Mouse (Mus musculus) liver, embryonic 13.5 days (tissue): ENCODE measurements around the gene Fmnl1. TPM values are rescaled to one million over a fixed set of nuclear protein-coding genes. Genes with fewer than 3 reads are reported as not detected.
A peak's percentile ranks its signal among the peaks of the same experiment; 100 is the strongest.

ENCODE experiments used
- ATAC-seq: fragments of 200-750 bp; cut with Nextera tagmentation; 2 replicates; pipeline ENCODE4 v1.8.0; 2017; ENCODE audit warnings: low read depth, mild to moderate bottlenecking, moderate number of reproducible peaks, moderate library complexity
- DNase-seq: peaks from one replicate; pipeline ENCODE4 v3.0.0; 2022
- H3K27ac ChIP-seq: fragments of 300-500 bp; sonication (generic); 2 replicates; pipeline ENCODE4 v1.5.1; 2015; ENCODE audit warnings: moderate library complexity, mild to moderate bottlenecking, inconsistent platforms
- H3K27me3 ChIP-seq: fragments of 300-500 bp; sonication (generic); 2 replicates; pipeline ENCODE4 v1.6.1; 2015; ENCODE audit warnings: mild to moderate bottlenecking, inconsistent platforms
- H3K36me3 ChIP-seq: fragments of 300-500 bp; sonication (generic); 2 replicates; pipeline ENCODE4 v1.6.1; 2015; ENCODE audit warnings: mild to moderate bottlenecking, inconsistent platforms
- H3K4me1 ChIP-seq: fragments of 300-500 bp; sonication (generic); replicated peaks from 2 replicates; pipeline ENCODE4 v1.6.1; 2015; ENCODE audit warnings: inconsistent platforms
- H3K4me2 ChIP-seq: fragments of 300-500 bp; sonication (generic); 2 replicates; pipeline ENCODE4 v1.6.1; 2015; ENCODE audit warnings: inconsistent platforms, mild to moderate bottlenecking, moderate library complexity
- H3K4me3 ChIP-seq: fragments of 300-500 bp; sonication (generic); replicated peaks from 2 replicates; pipeline ENCODE4 v1.5.1; 2015; ENCODE audit warnings: mild to moderate bottlenecking, inconsistent platforms
- H3K9ac ChIP-seq: fragments of 300-500 bp; sonication (generic); 2 replicates; pipeline ENCODE4 v1.6.1; 2015; ENCODE audit warnings: mild to moderate bottlenecking, inconsistent platforms
- H3K9me3 ChIP-seq: fragments of 300-500 bp; sonication (generic); replicated peaks from 2 replicates; pipeline ENCODE4 v1.6.1; 2016; ENCODE audit warnings: inconsistent platforms
- WGBS: fragments of 180-500 bp; shearing (Covaris S2); methylation state at CpG from one replicate; pipeline ENCODE4 v1.1.7; 2015; ENCODE audit not compliant: insufficient replicate concordance; 5-methylcytosine and 5-hydroxymethylcytosine counted together
- polyA plus RNA-seq: library from polyadenylated mRNA; unstranded; fragments of >200 nt; fragmentation: Nextera tagmentation; extraction: Ambion mirVana; gene quantifications from 2 replicates; pipeline ENCODE4 v1.2.1, GENCODE M21; 2015

The Fmnl1 gene
- polyA plus RNA-seq, 1 experiment from 2014 or later = 3.0 TPM

GRCm38 (mm10) chr11:103174891-103175391 lies 4.0 kb downstream of the Fmnl1 start:
- Histone ChIP-seq H3K4me2 (peak overlapping the region; percentile 24), H3K4me1 (peaks cover 70% of the 10 kb centered on the region), H3K4me3 (no peak overlapping the region), H3K9ac (peak overlapping the region; percentile 4; the same call in 1 of the 2 replicates), H3K27ac (peak overlapping the region; percentile 61), H3K27me3 (peaks cover 33% of the 10 kb centered on the region), H3K36me3 (no peaks in the 10 kb centered on the region), H3K9me3 (no peaks in the 10 kb centered on the region)
- peak; percentile 48 for DNase-seq
- 12% methylated on average over 8 of the region's 8 CpGs for WGBS
- peak; percentile 72 for ATAC-seq

DNA sequence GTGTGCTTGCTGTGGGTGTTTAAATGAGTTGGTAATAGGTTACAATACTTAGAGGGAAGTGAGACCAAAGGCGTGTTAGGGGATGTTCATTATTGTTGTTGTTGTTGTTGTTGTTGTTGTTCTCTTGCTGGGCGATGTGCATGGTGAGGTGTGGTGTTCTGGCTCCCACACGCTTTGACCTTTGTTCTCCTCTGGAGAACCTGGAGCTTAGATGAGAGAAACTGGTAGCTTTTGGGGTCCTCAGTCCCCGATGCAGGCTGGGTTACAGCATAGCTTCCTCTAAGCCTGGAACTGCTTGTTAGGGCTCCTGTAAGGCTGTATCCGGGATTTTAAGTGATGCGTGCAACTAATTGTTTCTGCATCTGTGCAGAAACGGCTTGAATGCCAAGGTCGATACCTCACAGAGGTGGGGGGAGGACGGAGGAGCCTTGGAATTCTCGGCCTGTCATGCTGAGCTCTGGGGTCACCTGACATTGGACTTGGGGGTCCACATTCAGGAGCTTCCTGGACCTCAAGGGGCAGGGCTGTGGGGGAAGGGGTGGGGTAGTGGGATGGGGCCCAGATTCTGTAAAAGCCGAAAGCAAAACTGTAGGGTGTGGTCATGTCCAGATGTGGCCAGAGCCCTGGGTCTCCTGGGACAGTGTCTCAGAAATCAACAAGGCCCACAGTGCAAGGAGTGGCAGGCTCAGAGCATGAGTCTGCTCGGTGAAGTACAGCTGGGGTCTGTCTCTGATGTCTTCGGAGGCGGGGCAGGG lies 5.0 kb downstream of the Fmnl1 start:
- H3K9me3 ChIP-seq = no peaks in the 10 kb centered on the region
- no peak for DNase-seq
- H3K4me2 ChIP-seq = no peak overlapping the region
- H3K27ac ChIP-seq = peak overlapping the region; percentile 1; the same call in 1 of the 2 replicates
- WGBS = 49% methylated on average over 14 of the region's 14 CpGs
- no peak overlapping the region for H3K4me3 ChIP-seq
- H3K9ac ChIP-seq = no peak overlapping the region
- H3K27me3 ChIP-seq = peaks cover 23% of the 10 kb centered on the region
- ATAC-seq = no peak
- peaks cover 63% of the 10 kb centered on the region for H3K4me1 ChIP-seq
- no peaks in the 10 kb centered on the region for H3K36me3 ChIP-seq

- Histone ChIP-seq H3K4me1 (peaks cover 57% of the 10 kb centered on the region), H3K9ac (no peak overlapping the region), H3K9me3 (no peaks in the 10 kb centered on the region), H3K27me3 (peaks cover 17% of the 10 kb centered on the region), H3K4me3 (no peak overlapping the region), H3K4me2 (no peak overlapping the region), H3K27ac (no peak overlapping the region; the same call in 1 of the 2 replicates), H3K36me3 (no peaks in the 10 kb centered on the region)
- ATAC-seq = no peak
- 60% methylated on average over 1 of the region's 1 CpGs for WGBS
- no peak for DNase-seq
Observed at GRCm38 (mm10) chr11:103176510-103176909, 5.6 kb downstream of the Fmnl1 start.

DNA sequence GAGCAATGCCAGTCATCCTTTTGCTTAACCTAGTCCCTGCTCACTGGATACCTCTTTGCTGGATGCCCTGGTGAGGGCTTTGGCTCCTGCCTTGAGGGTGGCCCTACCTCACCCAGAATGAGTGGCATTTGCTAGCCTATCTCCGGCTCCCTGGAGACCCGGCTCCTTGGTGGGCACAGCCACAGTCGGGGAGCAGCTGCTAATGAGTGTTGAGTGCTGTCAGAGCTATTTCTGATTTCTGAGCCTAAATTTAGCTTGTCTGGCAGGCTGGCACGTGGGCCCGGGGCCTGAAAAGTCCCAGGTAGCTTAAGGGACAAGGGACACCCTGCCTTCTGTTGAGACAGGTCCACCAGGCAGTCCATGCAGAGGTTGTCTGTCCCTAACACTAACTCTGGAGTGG lies 6.3 kb downstream of the Fmnl1 start:
- no peak overlapping the region; the same call in 1 of the 2 replicates for H3K27ac ChIP-seq
- no peak overlapping the region for H3K9ac ChIP-seq
- H3K36me3 ChIP-seq = no peaks in the 10 kb centered on the region
- DNase-seq (no peak), ATAC-seq (no peak)
- peaks cover 10% of the 10 kb centered on the region for H3K27me3 ChIP-seq
- WGBS = 55% methylated on average over 5 of the region's 5 CpGs
- H3K4me1 ChIP-seq = peaks cover 50% of the 10 kb centered on the region
- no peaks in the 10 kb centered on the region for H3K9me3 ChIP-seq
- H3K4me2 ChIP-seq = no peak overlapping the region
- no peak overlapping the region for H3K4me3 ChIP-seq

GRCm38 (mm10) chr11:103177815-103178485 lies 7.0 kb downstream of the Fmnl1 start:
- Histone ChIP-seq H3K9ac (no peak overlapping the region), H3K27ac (no peak overlapping the region), H3K9me3 (no peaks in the 10 kb centered on the region), H3K36me3 (no peaks in the 10 kb centered on the region), H3K4me3 (no peak overlapping the region), H3K4me2 (0 out of 2 replicates have a peak overlapping the region, but pooled peaks have one; percentile 1), H3K27me3 (peaks cover 4% of the 10 kb centered on the region; the same call in 1 of the 2 replicates), H3K4me1 (peaks cover 49% of the 10 kb centered on the region)
- ATAC-seq = no peak
- DNase-seq = no peak
- 38% methylated on average over 15 of the region's 15 CpGs for WGBS

DNA sequence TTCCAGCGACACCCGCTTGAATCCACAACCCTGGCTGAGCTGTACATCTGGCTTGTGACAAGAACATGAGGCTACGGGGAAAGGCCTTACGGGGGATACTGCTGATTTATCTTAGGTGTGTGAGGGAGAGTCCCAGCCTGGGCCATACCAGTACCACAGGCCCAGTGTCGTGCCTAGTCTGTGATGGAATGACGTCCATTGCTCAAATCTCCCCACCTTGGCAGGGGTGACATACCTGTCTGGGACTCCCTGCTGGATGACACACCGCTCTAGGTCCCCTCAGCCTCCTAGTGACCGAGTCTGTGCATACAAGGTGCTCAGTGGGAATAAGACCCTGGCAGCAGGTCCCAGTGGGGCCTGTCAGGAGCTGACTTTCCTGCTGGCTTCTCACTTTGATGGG lies 7.8 kb downstream of the Fmnl1 start:
- no peaks in the 10 kb centered on the region for H3K36me3 ChIP-seq
- H3K27me3 ChIP-seq = no peaks in the 10 kb centered on the region
- no peaks in the 10 kb centered on the region for H3K9me3 ChIP-seq
- no peak overlapping the region for H3K4me3 ChIP-seq
- no peak overlapping the region for H3K9ac ChIP-seq
- ATAC-seq = no peak
- 80% methylated on average over 8 of the region's 8 CpGs for WGBS
- H3K4me1 ChIP-seq = peaks cover 41% of the 10 kb centered on the region
- H3K27ac ChIP-seq = no peak overlapping the region
- no peak overlapping the region for H3K4me2 ChIP-seq
- DNase-seq = no peak

DNA sequence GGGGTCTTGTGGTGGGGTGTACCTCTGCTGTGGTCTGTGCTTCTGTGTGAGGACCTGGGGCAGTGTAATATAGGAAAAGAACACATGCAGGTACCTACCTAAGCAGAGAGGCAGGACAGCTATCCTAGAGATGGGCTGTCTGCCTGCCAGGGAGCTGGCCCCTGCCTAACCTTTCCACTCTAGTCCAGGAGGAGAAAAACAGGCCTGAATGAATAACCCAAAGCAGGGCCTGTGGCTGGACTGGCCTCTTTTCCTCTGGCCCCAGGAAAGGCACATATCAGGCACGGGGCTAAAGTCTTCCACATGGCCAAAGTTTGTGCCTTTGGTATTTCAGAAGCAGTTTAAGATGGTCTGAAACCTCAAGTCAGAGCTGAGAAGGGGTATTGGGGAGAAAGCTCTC lies 9.5 kb downstream of the Fmnl1 start:
- H3K27ac ChIP-seq = no peak overlapping the region
- no peak overlapping the region for H3K9ac ChIP-seq
- DNase-seq = no peak
- H3K4me2 ChIP-seq = no peak overlapping the region
- H3K27me3 ChIP-seq = no peaks in the 10 kb centered on the region
- H3K4me1 ChIP-seq = peaks cover 25% of the 10 kb centered on the region
- H3K9me3 ChIP-seq = no peaks in the 10 kb centered on the region
- no peaks in the 10 kb centered on the region for H3K36me3 ChIP-seq
- ATAC-seq = no peak
- no peak overlapping the region for H3K4me3 ChIP-seq
- 58% methylated on average over 1 of the region's 1 CpGs for WGBS

DNA sequence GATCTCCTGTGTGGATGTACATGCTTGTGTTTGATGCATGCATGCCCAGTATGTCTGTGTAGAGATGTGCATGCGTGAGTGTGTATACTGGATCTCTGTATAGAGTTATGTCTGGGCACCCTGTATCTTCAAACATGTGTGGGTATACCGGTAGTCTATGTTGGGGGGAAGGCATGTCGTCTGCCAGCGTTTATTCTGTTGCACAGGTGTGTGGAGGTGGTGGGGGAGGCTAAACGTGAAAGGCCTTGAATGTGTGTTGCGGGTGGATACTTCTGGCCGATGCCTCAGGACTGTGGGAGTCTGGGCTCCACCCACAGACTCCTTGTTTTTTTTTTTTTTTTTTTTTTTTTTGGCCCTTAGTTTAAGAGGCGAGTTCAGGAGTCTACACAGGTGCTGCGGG lies 10.4 kb downstream of the Fmnl1 start:
- 71% methylated on average over 9 of the region's 9 CpGs for WGBS
- DNase-seq = no peak
- no peak overlapping the region for H3K27ac ChIP-seq
- no peak overlapping the region for H3K4me3 ChIP-seq
- no peaks in the 10 kb centered on the region for H3K36me3 ChIP-seq
- no peaks in the 10 kb centered on the region for H3K9me3 ChIP-seq
- H3K27me3 ChIP-seq = no peaks in the 10 kb centered on the region
- H3K4me1 ChIP-seq = peaks cover 18% of the 10 kb centered on the region
- no peak for ATAC-seq
- no peak overlapping the region for H3K4me2 ChIP-seq
- no peak overlapping the region for H3K9ac ChIP-seq

- Histone ChIP-seq H3K9ac (no peak overlapping the region), H3K4me3 (no peak overlapping the region), H3K27ac (no peak overlapping the region), H3K4me1 (peaks cover 14% of the 10 kb centered on the region), H3K27me3 (no peaks in the 10 kb centered on the region), H3K9me3 (no peaks in the 10 kb centered on the region), H3K4me2 (no peak overlapping the region), H3K36me3 (no peaks in the 10 kb centered on the region)
- 63% methylated on average over 3 of the region's 3 CpGs for WGBS
- no peak for ATAC-seq
- DNase-seq = no peak
Observed at GRCm38 (mm10) chr11:103181911-103182310, 11.0 kb downstream of the Fmnl1 start.

DNA sequence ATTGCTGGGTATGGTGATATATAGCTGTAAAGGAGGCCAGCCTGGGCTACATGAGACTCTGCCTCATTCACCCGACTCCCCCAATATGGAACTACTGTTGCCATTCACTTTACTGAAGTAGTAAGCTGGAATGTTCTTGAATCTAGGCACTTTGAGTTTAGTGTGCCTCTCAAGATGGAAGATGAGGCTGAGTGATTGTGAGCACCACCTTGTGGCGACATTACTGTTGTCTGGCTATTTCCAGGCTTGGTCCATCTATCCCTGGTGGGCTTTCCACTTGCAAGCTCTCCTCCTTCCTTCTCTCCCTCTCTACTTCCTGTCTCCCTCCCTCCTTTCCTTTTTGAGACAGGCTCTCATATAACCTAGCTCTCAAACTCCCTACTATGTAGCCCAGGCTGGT lies 14.0 kb downstream of the Fmnl1 start:
- ATAC-seq (no peak), DNase-seq (no peak)
- 40% methylated on average over 2 of the region's 2 CpGs for WGBS
- Histone ChIP-seq H3K9me3 (no peaks in the 10 kb centered on the region), H3K4me2 (no peak overlapping the region), H3K27ac (no peak overlapping the region), H3K27me3 (no peaks in the 10 kb centered on the region), H3K9ac (no peak overlapping the region), H3K4me1 (no peaks in the 10 kb centered on the region), H3K4me3 (no peak overlapping the region), H3K36me3 (no peaks in the 10 kb centered on the region)

GRCm38 (mm10) chr11:103192230-103192955 lies 21.5 kb downstream of the Fmnl1 start:
- ATAC-seq (no peak), DNase-seq (no peak)
- Histone ChIP-seq H3K27ac (no peak overlapping the region), H3K27me3 (peaks cover 40% of the 10 kb centered on the region), H3K36me3 (no peaks in the 10 kb centered on the region), H3K9ac (no peak overlapping the region), H3K9me3 (no peaks in the 10 kb centered on the region), H3K4me3 (no peak overlapping the region), H3K4me1 (no peaks in the 10 kb centered on the region), H3K4me2 (no peak overlapping the region)
- WGBS = 70% methylated on average over 28 of the region's 28 CpGs
